Mouse (Mus musculus): ENCODE measurements around the gene Il7r.
"Not testable (repeated sequence)": the region's sequence is repeated elsewhere in the genome, so short reads cannot be mapped to it uniquely, and the experiment has no call there.

Il7r gene

GRCm38 (mm10) chr15:9530076-9530475 lies at the start of gene Il7r:
Il7r (minus strand) TSS chr15:9530176.
- DNase-seq (ENCODE audit: low read depth, low spot score) = no peak

GRCm38 (mm10) chr15:9577303-9577702 lies 47.3 kb upstream of the Il7r start:
- no peak for DNase-seq (ENCODE audit: low read depth, low spot score)

- no peak for DNase-seq (ENCODE audit: low read depth, low spot score)
Observed at GRCm38 (mm10) chr15:9574796-9575195, 44.8 kb upstream of the Il7r start.

DNA sequence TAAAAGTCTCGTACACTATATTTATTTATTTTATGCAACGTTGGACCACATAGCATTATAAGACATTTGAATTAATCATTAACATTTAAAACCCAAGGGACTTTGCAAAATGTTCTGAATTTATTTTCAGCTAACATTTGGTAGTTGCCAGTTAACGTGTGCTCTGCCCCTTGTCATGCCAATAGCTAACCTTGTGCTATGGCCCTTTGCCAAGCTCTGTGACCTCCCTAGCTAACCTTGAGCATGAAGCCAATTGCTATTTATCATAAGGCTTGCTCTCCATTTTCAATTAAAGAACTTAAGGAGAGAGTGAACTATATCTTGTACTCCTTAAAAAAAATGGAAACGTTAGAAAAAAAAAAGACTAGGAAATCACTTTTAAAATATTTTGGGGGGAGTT lies 43.4 kb upstream of the Il7r start:
- no peak for DNase-seq (ENCODE audit: low read depth, low spot score)

DNA sequence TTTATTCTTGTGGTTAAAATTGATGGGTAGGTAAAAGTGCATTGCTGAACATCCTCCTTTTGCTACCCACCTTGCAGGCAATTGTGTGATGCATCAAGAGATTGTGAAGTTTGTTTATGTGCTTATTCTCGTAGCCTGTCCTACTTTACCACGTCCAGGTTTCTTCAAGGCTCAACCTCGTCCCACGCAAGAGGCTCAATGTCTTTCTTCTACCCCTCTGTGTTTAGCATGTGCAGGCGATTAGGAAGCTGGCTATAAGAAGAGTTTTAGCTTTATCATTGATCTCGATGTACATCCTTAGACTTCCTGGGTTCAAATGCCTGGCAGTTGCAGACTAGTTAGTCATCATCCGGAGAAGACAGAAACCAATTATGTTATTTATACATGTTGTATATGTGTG lies 42.7 kb upstream of the Il7r start:
- DNase-seq (ENCODE audit: low read depth, low spot score) = no peak

GRCm38 (mm10) chr15:9571896-9572295 lies 41.9 kb upstream of the Il7r start:
- DNase-seq (ENCODE audit: low read depth, low spot score) = no peak

DNA sequence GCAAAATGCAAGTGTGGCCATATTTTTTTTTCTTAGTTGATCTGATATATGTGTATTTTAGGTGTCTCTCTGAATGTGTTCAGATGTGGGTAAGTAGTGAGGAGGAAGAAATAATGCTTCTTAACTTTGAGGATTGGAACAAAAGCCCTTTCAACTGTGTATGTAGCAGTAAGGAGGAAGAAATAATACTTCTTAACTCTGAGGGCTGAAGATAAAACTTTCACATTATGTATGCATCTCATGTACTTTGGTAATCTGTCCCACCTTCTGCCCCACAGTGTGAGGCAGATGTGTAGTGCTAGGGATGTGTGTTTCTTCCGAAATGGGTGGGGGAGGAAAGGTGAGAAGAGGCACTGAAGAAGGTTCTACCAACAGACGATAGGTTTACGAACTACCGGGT lies 37.3 kb upstream of the Il7r start:
- DNase-seq (ENCODE audit: low read depth, low spot score) = no peak

DNA sequence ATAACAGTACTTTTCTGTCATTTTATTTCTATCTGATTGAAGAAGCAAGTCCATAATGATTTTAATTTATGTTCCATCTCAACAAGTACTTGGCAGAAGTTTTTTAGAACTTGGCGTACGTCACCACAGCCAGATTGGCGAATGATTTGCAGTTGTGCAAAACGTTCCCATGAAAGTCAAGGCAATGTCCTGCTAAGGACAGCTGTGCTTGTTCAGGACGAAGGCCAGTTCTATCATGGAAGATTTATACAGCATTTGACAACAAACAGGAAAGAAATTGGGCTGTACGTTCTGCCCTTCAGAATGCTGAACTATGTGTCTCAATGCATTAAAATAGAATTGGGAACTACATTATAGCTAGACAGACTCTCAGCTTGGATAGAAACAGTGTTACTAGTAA lies 35.4 kb upstream of the Il7r start:
- no peak for DNase-seq (ENCODE audit: low read depth, low spot score)

DNA sequence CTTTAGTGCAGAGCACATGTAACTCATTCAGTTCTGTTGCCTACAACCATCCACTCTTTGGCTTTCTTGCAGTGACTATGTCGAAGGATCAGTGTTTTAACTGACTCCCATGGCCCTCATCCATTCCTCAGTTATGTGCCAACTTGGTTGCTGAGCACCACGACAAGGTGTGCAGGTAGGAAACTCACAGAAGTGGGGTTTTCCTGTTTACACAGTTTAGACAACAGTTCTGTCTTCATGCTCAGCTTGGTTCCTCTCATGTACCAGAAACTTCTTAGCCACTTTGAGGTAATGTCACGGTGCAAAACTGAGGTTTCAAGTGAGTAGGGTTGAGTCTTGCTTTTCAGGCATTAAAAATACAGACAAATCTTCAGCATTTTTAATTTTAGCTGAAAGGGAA lies 34.2 kb upstream of the Il7r start:
- DNase-seq (ENCODE audit: low read depth, low spot score) = no peak

DNA sequence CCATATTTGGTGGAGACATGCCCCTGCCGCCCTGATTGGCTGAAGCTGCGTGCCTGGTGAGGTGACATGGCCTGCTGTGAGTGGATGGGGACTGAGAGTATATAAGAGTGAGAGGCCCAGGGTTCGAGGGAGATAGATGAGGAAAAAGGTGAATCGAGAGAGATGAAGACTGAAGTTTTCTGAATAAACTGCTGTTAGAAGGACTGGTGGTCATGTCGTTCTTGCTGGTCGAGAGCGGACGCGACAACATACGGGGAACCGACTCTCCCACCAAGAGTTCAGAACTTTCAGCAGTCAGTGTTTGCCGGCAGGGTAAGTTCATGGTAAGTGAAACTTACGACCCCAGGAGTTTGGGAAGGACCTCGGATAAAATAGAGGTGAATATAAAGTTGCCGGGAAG lies 27.3 kb upstream of the Il7r start:
- not testable (repeated sequence) for DNase-seq (ENCODE audit: low read depth, low spot score)

GRCm38 (mm10) chr15:9548951-9549350 lies 19.0 kb upstream of the Il7r start:
- DNase-seq (ENCODE audit: low read depth, low spot score) = no peak

DNA sequence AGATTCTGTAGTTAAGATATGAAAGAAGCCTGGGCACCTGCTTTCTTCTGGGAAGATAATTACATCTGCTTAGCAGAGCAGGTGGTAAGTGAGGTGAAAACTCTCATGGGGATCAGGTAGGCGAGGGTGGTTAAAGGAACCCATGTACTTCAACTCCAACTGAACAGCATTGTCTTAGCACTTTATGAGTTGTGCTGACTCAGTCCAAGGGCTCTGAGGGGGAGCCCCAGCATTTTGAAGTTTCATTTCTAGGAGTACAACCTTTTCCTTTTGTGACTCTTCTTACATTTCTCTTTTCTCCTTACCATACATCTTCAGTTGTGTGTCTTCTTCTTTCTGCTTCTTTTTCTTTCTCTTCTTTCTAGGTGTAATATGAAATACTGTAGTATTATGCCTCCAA lies 5.2 kb upstream of the Il7r start:
- DNase-seq (ENCODE audit: low read depth, low spot score) = no peak

GRCm38 (mm10) chr15:9533356-9533902 lies 3.5 kb upstream of the Il7r start:
- no peak for DNase-seq (ENCODE audit: low read depth, low spot score)

GRCm38 (mm10) chr15:9529646-9530045 lies 330 bp downstream of the Il7r start:
- DNase-seq (ENCODE audit: low read depth, low spot score) = no peak

GRCm38 (mm10) chr15:9528186-9528935 lies 1.6 kb downstream of the Il7r start:
- no peak for DNase-seq (ENCODE audit: low read depth, low spot score)

GRCm38 (mm10) chr15:9526412-9526811 lies 3.6 kb downstream of the Il7r start:
- no peak for DNase-seq (ENCODE audit: low read depth, low spot score)

- no peak for DNase-seq (ENCODE audit: low read depth, low spot score)
Observed at GRCm38 (mm10) chr15:9524907-9525306, 5.1 kb downstream of the Il7r start.

DNA sequence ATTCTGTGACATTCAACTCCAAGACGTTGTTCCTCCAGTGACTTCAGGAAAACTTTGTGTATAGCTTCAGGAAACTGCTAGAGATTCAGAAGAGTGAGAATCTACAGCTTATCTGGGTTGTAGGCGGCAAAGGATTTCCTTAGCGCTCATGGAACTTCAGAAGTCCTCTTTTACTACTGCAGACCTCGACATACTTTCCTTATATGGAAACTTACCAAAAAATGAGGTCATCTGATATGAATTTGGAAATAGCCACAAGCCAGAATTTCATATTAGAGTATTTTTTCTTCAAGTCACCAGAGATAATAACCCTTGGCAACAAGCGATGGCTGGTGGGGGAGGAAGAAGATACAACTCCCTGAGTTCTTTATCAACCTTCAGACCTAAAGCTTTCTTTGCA lies 6.0 kb downstream of the Il7r start:
- no peak for DNase-seq (ENCODE audit: low read depth, low spot score)

- DNase-seq (ENCODE audit: low read depth, low spot score) = no peak
Observed at GRCm38 (mm10) chr15:9523059-9523458, 6.9 kb downstream of the Il7r start.

DNA sequence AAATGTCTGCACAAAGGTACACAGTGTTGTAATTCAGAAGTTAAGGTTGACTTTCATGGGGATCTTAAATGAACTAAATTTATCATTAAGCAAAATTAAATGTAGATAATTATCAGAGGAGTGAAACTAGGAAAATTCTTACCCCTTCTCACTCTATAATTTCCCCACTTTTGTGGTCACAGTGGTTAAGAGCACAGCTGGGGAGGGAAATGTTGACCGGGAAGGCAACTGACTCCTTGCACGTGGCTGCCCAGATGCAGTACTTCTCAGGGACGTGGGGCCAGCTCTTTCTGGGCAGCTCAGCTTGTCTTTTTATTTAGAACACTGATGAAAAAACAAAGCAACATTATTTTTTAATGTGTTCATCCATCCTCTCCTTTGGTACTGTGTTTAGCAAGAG lies 37.9 kb downstream of the Il7r start:
- DNase-seq (ENCODE audit: low read depth, low spot score) = no peak

DNA sequence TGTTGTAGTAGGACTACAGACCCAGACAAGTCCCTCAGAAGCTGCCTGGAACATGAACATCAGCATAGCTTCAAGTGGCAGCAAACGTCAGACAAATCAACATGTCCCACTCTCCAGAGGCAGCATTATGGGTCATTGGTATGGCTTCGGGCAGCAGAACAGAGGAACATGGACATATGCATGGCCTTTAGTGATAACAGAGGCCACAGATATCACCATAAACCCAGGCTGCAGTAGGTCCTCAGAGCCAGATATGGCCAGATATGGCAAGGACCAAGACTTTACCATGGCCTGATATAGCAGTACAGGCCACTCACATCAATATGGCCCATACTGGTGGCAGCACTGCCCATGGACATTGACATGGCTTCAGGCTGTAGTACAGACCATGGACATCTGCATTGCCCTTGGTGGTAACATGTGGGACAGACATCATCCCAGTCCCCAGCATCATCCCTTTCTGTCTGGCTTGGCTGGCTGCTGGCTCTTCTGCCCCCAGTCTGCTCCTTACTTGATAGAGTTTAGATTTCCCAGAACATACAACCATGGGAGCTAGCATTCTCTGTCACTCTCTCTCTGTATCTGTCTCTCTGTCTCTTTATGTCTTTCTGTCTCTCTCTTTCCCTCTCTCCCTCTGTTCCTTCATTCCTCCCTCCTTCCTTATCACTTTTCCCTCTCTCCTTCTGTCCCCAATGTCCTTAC lies 40.4 kb downstream of the Il7r start:
- DNase-seq (ENCODE audit: low read depth, low spot score) = no peak

GRCm38 (mm10) chr15:9473188-9473587 lies 56.8 kb downstream of the Il7r start:
- DNase-seq (ENCODE audit: low read depth, low spot score) = no peak

DNA sequence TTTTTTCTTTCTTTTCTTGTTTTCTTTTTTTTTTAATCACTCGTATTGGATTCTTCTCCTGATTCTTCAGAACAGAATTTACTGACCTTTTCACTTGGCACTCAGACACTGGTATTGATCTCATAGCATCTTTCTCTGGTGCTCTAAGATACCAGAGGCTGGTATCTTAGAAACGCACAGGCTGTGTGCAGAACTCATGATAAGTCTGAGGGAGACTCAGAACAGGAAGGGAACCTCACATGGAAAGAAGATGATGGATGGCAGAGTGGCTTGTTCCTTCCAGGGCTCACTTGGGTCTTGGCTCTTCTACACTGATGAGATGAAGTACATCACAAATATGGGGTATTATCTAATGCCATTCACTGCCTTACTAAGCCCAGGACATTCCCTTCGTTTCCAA lies 57.4 kb downstream of the Il7r start:
- DNase-seq (ENCODE audit: low read depth, low spot score) = no peak

Measured in mesoderm, embryonic 11.5 days (tissue).